Mouse (Mus musculus): ENCODE data around the gene Arx. TPM values are rescaled to one million over a fixed set of nuclear protein-coding genes. Genes with fewer than 3 reads are reported as not detected.
A peak's percentile ranks its signal among the peaks of the same experiment; 100 is the strongest.

Gene Arx
- polyA plus RNA-seq, 1 experiment from 2014 or later: 0.13 TPM

GRCm38 (mm10) chrX:93289076-93289475 lies 2.8 kb downstream of the Arx start:
- H3K9ac ChIP-seq (replicated peaks; ENCODE audit: low read depth, low read length): no peak overlapping the region
- no peaks in the 10 kb centered on the region for H3K36me3 ChIP-seq (ENCODE audit: control insufficient read depth, insufficient read depth, low read length)

GRCm38 (mm10) chrX:93289851-93290380 lies 3.7 kb downstream of the Arx start:
- no peak for ATAC-seq (ENCODE audit: insufficient number of reproducible peaks, insufficient read depth, low FRiP score, low read depth)
- Histone ChIP-seq H3K27ac (ENCODE audit: low read length) (no peak overlapping the region), H3K4me1 (ENCODE audit: control insufficient read depth, insufficient read depth, low read length) (no peaks in the 10 kb centered on the region), H3K4me2 (replicated peaks; ENCODE audit: low read depth, low read length) (no peak overlapping the region), H3K4me3 (ENCODE audit: low read depth, low read length) (no peak overlapping the region), H3K9me3 (ENCODE audit: control insufficient read depth, low read depth, low read length) (no peaks in the 10 kb centered on the region; the same call in 1 of the 2 replicates), H3K9ac (replicated peaks; ENCODE audit: low read depth, low read length) (no peak overlapping the region), H3K36me3 (ENCODE audit: control insufficient read depth, insufficient read depth, low read length) (no peaks in the 10 kb centered on the region), H3K27me3 (ENCODE audit: control insufficient read depth, insufficient read depth, low read length) (peaks cover 27% of the 10 kb centered on the region)
- WGBS: 18% methylated on average over 12 of the region's 12 CpGs

More at GRCm38 (mm10) chrX:93289076-93289475, 2.8 kb downstream of the Arx start:
- H3K4me2 ChIP-seq (replicated peaks; ENCODE audit: low read depth, low read length): peak overlapping the region; percentile 39
- peaks cover 29% of the 10 kb centered on the region for H3K27me3 ChIP-seq (ENCODE audit: control insufficient read depth, insufficient read depth, low read length)
- H3K4me3 ChIP-seq (ENCODE audit: low read depth, low read length): peak overlapping the region; percentile 22
- no peaks in the 10 kb centered on the region for H3K4me1 ChIP-seq (ENCODE audit: control insufficient read depth, insufficient read depth, low read length)
- 17% methylated on average over 30 of the region's 37 CpGs for WGBS
- H3K9me3 ChIP-seq (ENCODE audit: control insufficient read depth, low read depth, low read length): no peaks in the 10 kb centered on the region; the same call in 1 of the 2 replicates
- no peak overlapping the region for H3K27ac ChIP-seq (ENCODE audit: low read length)
- ATAC-seq (ENCODE audit: insufficient number of reproducible peaks, insufficient read depth, low FRiP score, low read depth): no peak

GRCm38 (mm10) chrX:93292031-93292430 lies 5.8 kb downstream of the Arx start:
- Histone ChIP-seq H3K27me3 (ENCODE audit: control insufficient read depth, insufficient read depth, low read length) (peaks cover 27% of the 10 kb centered on the region), H3K4me3 (ENCODE audit: low read depth, low read length) (no peak overlapping the region), H3K9ac (replicated peaks; ENCODE audit: low read depth, low read length) (no peak overlapping the region), H3K36me3 (ENCODE audit: control insufficient read depth, insufficient read depth, low read length) (no peaks in the 10 kb centered on the region), H3K9me3 (ENCODE audit: control insufficient read depth, low read depth, low read length) (no peaks in the 10 kb centered on the region; the same call in 1 of the 2 replicates), H3K4me1 (ENCODE audit: control insufficient read depth, insufficient read depth, low read length) (no peaks in the 10 kb centered on the region), H3K4me2 (replicated peaks; ENCODE audit: low read depth, low read length) (no peak overlapping the region), H3K27ac (ENCODE audit: low read length) (no peak overlapping the region)
- no peak for ATAC-seq (ENCODE audit: insufficient number of reproducible peaks, insufficient read depth, low FRiP score, low read depth)
- WGBS: 21% methylated on average over 6 of the region's 6 CpGs

- no peak overlapping the region for H3K27ac ChIP-seq (ENCODE audit: low read length)
- peaks cover 31% of the 10 kb centered on the region for H3K27me3 ChIP-seq (ENCODE audit: control insufficient read depth, insufficient read depth, low read length)
- H3K9me3 ChIP-seq (ENCODE audit: control insufficient read depth, low read depth, low read length): no peaks in the 10 kb centered on the region
- 21% methylated on average over 25 of the region's 25 CpGs for WGBS
- no peak overlapping the region for H3K9ac ChIP-seq (replicated peaks; ENCODE audit: low read depth, low read length)
- ATAC-seq (ENCODE audit: insufficient number of reproducible peaks, insufficient read depth, low FRiP score, low read depth): no peak
- no peaks in the 10 kb centered on the region for H3K4me1 ChIP-seq (ENCODE audit: control insufficient read depth, insufficient read depth, low read length)
- H3K4me3 ChIP-seq (ENCODE audit: low read depth, low read length): no peak overlapping the region
- no peaks in the 10 kb centered on the region for H3K36me3 ChIP-seq (ENCODE audit: control insufficient read depth, insufficient read depth, low read length)
- no peak overlapping the region for H3K4me2 ChIP-seq (replicated peaks; ENCODE audit: low read depth, low read length)
These were observed 8.7 kb downstream of the Arx start for GRCm38 (mm10) chrX:93294736-93295490.

GRCm38 (mm10) chrX:93295819-93296218 lies 9.6 kb downstream of the Arx start:
- no peak overlapping the region for H3K4me3 ChIP-seq (ENCODE audit: low read depth, low read length)
- H3K4me1 ChIP-seq (ENCODE audit: control insufficient read depth, insufficient read depth, low read length): no peaks in the 10 kb centered on the region
- no peaks in the 10 kb centered on the region for H3K36me3 ChIP-seq (ENCODE audit: control insufficient read depth, insufficient read depth, low read length)
- peaks cover 37% of the 10 kb centered on the region; the same call in 1 of the 2 replicates for H3K27me3 ChIP-seq (ENCODE audit: control insufficient read depth, insufficient read depth, low read length)
- no peak overlapping the region for H3K4me2 ChIP-seq (replicated peaks; ENCODE audit: low read depth, low read length)
- 18% methylated on average over 5 of the region's 5 CpGs for WGBS
- no peaks in the 10 kb centered on the region for H3K9me3 ChIP-seq (ENCODE audit: control insufficient read depth, low read depth, low read length)
- H3K27ac ChIP-seq (ENCODE audit: low read length): no peak overlapping the region
- no peak for ATAC-seq (ENCODE audit: insufficient number of reproducible peaks, insufficient read depth, low FRiP score, low read depth)
- no peak overlapping the region for H3K9ac ChIP-seq (replicated peaks; ENCODE audit: low read depth, low read length)

- Histone ChIP-seq H3K27me3 (ENCODE audit: control insufficient read depth, insufficient read depth, low read length) (peaks cover 38% of the 10 kb centered on the region; the same call in 1 of the 2 replicates), H3K4me2 (replicated peaks; ENCODE audit: low read depth, low read length) (peak overlapping the region; percentile 18), H3K9ac (replicated peaks; ENCODE audit: low read depth, low read length) (no peak overlapping the region), H3K36me3 (ENCODE audit: control insufficient read depth, insufficient read depth, low read length) (no peaks in the 10 kb centered on the region), H3K27ac (ENCODE audit: low read length) (no peak overlapping the region), H3K4me1 (ENCODE audit: control insufficient read depth, insufficient read depth, low read length) (no peaks in the 10 kb centered on the region), H3K4me3 (ENCODE audit: low read depth, low read length) (0 out of 2 replicates have a peak overlapping the region, but pooled peaks have one; percentile 2), H3K9me3 (ENCODE audit: control insufficient read depth, low read depth, low read length) (no peaks in the 10 kb centered on the region)
- WGBS: 26% methylated on average over 40 of the region's 40 CpGs
- ATAC-seq (ENCODE audit: insufficient number of reproducible peaks, insufficient read depth, low FRiP score, low read depth): no peak
These were observed 10.8 kb downstream of the Arx start for GRCm38 (mm10) chrX:93297001-93297441.

GRCm38 (mm10) chrX:93299046-93299626 lies 12.9 kb downstream of the Arx start:
- no peaks in the 10 kb centered on the region for H3K36me3 ChIP-seq (ENCODE audit: control insufficient read depth, insufficient read depth, low read length)
- no peaks in the 10 kb centered on the region for H3K4me1 ChIP-seq (ENCODE audit: control insufficient read depth, insufficient read depth, low read length)
- no peak overlapping the region for H3K9ac ChIP-seq (replicated peaks; ENCODE audit: low read depth, low read length)
- peak overlapping the region; percentile 11; the same call in 1 of the 2 replicates for H3K4me3 ChIP-seq (ENCODE audit: low read depth, low read length)
- H3K27ac ChIP-seq (ENCODE audit: low read length): no peak overlapping the region
- ATAC-seq (ENCODE audit: insufficient number of reproducible peaks, insufficient read depth, low FRiP score, low read depth): no peak
- 13% methylated on average over 34 of the region's 43 CpGs for WGBS
- H3K9me3 ChIP-seq (ENCODE audit: control insufficient read depth, low read depth, low read length): no peaks in the 10 kb centered on the region
- peak overlapping the region; percentile 23; the same call in 1 of the 2 replicates for H3K4me2 ChIP-seq (replicated peaks; ENCODE audit: low read depth, low read length)
- H3K27me3 ChIP-seq (ENCODE audit: control insufficient read depth, insufficient read depth, low read length): peaks cover 35% of the 10 kb centered on the region; the same call in 1 of the 2 replicates

- Histone ChIP-seq H3K4me1 (ENCODE audit: control insufficient read depth, insufficient read depth, low read length) (no peaks in the 10 kb centered on the region), H3K9me3 (ENCODE audit: control insufficient read depth, low read depth, low read length) (no peaks in the 10 kb centered on the region), H3K36me3 (ENCODE audit: control insufficient read depth, insufficient read depth, low read length) (no peaks in the 10 kb centered on the region), H3K4me3 (ENCODE audit: low read depth, low read length) (no peak overlapping the region), H3K27ac (ENCODE audit: low read length) (no peak overlapping the region), H3K4me2 (replicated peaks; ENCODE audit: low read depth, low read length) (no peak overlapping the region), H3K27me3 (ENCODE audit: control insufficient read depth, insufficient read depth, low read length) (peaks cover 35% of the 10 kb centered on the region; the same call in 1 of the 2 replicates), H3K9ac (replicated peaks; ENCODE audit: low read depth, low read length) (no peak overlapping the region)
- 20% methylated on average over 6 of the region's 6 CpGs for WGBS
- ATAC-seq (ENCODE audit: insufficient number of reproducible peaks, insufficient read depth, low FRiP score, low read depth): no peak
These were observed 13.5 kb downstream of the Arx start for GRCm38 (mm10) chrX:93299771-93300170.

Measured in stomach, embryonic 14.5 days (tissue).